In the genomic region with DNA sequence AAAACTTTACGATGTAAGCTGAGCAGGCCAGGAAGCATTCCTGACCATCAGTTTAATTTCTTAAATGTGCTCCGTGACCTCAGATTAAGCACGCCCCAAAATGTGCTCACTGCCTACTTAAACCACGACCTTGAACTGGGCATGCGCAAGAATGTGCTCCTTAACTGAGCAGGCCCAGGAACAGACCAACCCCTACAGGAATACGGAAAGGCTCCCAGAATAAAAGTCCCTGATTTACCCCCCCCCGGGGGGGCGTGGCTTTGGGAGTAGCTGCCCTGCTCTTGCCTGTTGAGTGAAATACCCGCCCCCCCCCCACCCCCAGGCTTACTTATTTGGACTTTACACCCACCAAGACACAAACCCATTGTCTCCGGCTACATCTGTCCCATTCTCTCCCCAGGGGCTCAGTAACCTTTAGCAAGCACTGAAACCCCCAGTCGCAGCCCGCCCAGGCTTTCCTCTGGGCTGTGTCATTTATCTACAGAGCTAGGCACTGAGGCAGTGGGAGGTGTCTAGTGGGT, we compare ENCODE assay signal across 8 mouse cellular contexts. TPM values are rescaled to one million over a fixed set of nuclear protein-coding genes. Genes with fewer than 3 reads are reported as not detected.
DNase-seq lines count a peak whose midpoint lies in the region; ATAC-seq lines count a peak whose summit lies in the region.

No protein-coding gene starts in this region.

- no peak overlapping the region for H3K27ac ChIP-seq in hindbrain, embryonic 11.5 days (ENCODE audit: low read depth, low read length)
- no peak overlapping the region for H3K27ac ChIP-seq in hindbrain, embryonic 16.5 days (ENCODE audit: low read depth, low read length)
- H3K27ac ChIP-seq in kidney, embryonic 14.5 days (ENCODE audit: low read depth, low read length): no peak overlapping the region
- no peak overlapping the region for H3K27ac ChIP-seq in neural tube, embryonic 11.5 days (ENCODE audit: low read depth, low read length)

- H3K4me1 ChIP-seq in hindbrain, embryonic 11.5 days (replicated peaks; ENCODE audit: control insufficient read depth, insufficient read depth, low read length): no peaks in the 10 kb centered on the region
- H3K4me1 ChIP-seq in hindbrain, embryonic 16.5 days (ENCODE audit: control insufficient read depth, insufficient read depth, low read depth, low read length): no peaks in the 10 kb centered on the region; the same call in 1 of the 2 replicates
- peaks cover 12% of the 10 kb centered on the region; the same call in 1 of the 2 replicates for H3K4me1 ChIP-seq in kidney, embryonic 14.5 days (ENCODE audit: control insufficient read depth, insufficient read depth, low read length)
- no peaks in the 10 kb centered on the region; the same call in 1 of the 2 replicates for H3K4me1 ChIP-seq in neural tube, embryonic 11.5 days (ENCODE audit: control insufficient read depth, insufficient read depth, low read length)

- ATAC-seq in hindbrain, embryonic 11.5 days (ENCODE audit: low FRiP score): no peak
- ATAC-seq in hindbrain, embryonic 16.5 days: no peak
- peak; percentile 24; the same call in 1 of the 2 replicates for ATAC-seq in common myeloid progenitor, adult 5-6 weeks (replicated peaks; ENCODE audit: low read depth, poor library complexity, severe bottlenecking)
- ATAC-seq in kidney, embryonic 14.5 days (ENCODE audit: low FRiP score, low TSS enrichment): peak; percentile 61; the same call in 1 of the 2 replicates
- ATAC-seq in neural tube, embryonic 11.5 days (ENCODE audit: insufficient read depth, low FRiP score, low TSS enrichment): peak; percentile 13; the same call in 1 of the 2 replicates
- no peak for ATAC-seq in activated CD4-positive, CD25-positive, alpha-beta regulatory T cell, adult 4 months

- no peaks in the 10 kb centered on the region for H3K36me3 ChIP-seq in hindbrain, embryonic 11.5 days (ENCODE audit: control insufficient read depth, insufficient read depth, low read length)
- H3K36me3 ChIP-seq in hindbrain, embryonic 16.5 days (ENCODE audit: control insufficient read depth, insufficient read depth, low read length): no peaks in the 10 kb centered on the region
- H3K36me3 ChIP-seq in kidney, embryonic 14.5 days (ENCODE audit: control insufficient read depth, insufficient read depth, low read length): no peaks in the 10 kb centered on the region
- no peaks in the 10 kb centered on the region for H3K36me3 ChIP-seq in neural tube, embryonic 11.5 days (ENCODE audit: control insufficient read depth, insufficient read depth, low read length)

- no peak overlapping the region for H3K4me2 ChIP-seq in hindbrain, embryonic 11.5 days (replicated peaks; ENCODE audit: low read depth, low read length)
- no peak overlapping the region for H3K4me2 ChIP-seq in hindbrain, embryonic 16.5 days (ENCODE audit: low read length)
- H3K4me2 ChIP-seq in kidney, embryonic 14.5 days (replicated peaks; ENCODE audit: low read depth, low read length): peak overlapping the region; percentile 15; the same call in 1 of the 2 replicates
- no peak overlapping the region for H3K4me2 ChIP-seq in neural tube, embryonic 11.5 days (ENCODE audit: low read depth)

- H3K27me3 ChIP-seq in hindbrain, embryonic 11.5 days (ENCODE audit: control insufficient read depth, insufficient read depth, low read length): no peaks in the 10 kb centered on the region
- no peaks in the 10 kb centered on the region for H3K27me3 ChIP-seq in hindbrain, embryonic 16.5 days (replicated peaks; ENCODE audit: control insufficient read depth, insufficient read depth, low read length)
- H3K27me3 ChIP-seq in kidney, embryonic 14.5 days (ENCODE audit: control insufficient read depth, insufficient read depth, low read length): no peaks in the 10 kb centered on the region
- no peaks in the 10 kb centered on the region for H3K27me3 ChIP-seq in neural tube, embryonic 11.5 days (ENCODE audit: control insufficient read depth, insufficient read depth, low read length)

- H3K4me3 ChIP-seq in hindbrain, embryonic 11.5 days (ENCODE audit: low read depth, low read length): no peak overlapping the region
- H3K4me3 ChIP-seq in hindbrain, embryonic 16.5 days (ENCODE audit: low read length): no peak overlapping the region
- no peak overlapping the region for H3K4me3 ChIP-seq in kidney, embryonic 14.5 days (ENCODE audit: low read length)
- H3K4me3 ChIP-seq in neural tube, embryonic 11.5 days (ENCODE audit: low read depth, low read length): no peak overlapping the region

- no peaks in the 10 kb centered on the region for H3K9me3 ChIP-seq in hindbrain, embryonic 11.5 days (ENCODE audit: control insufficient read depth, low read length)
- H3K9me3 ChIP-seq in hindbrain, embryonic 16.5 days (ENCODE audit: control insufficient read depth, low read length): no peaks in the 10 kb centered on the region
- H3K9me3 ChIP-seq in kidney, embryonic 14.5 days (ENCODE audit: control insufficient read depth, low read length): no peaks in the 10 kb centered on the region
- H3K9me3 ChIP-seq in neural tube, embryonic 11.5 days (ENCODE audit: control insufficient read depth, low read length): no peaks in the 10 kb centered on the region

- DNase-seq in hindbrain, embryonic 11.5 days (ENCODE audit: low spot score): peak; percentile 58
- peak; percentile 47 for DNase-seq in neural tube, embryonic 11.5 days (ENCODE audit: low spot score)
- no peak for DNase-seq in cerebellum, adult 11-12 months
- no peak for DNase-seq in thymus, postnatal 4 days

- no peak overlapping the region for H3K9ac ChIP-seq in hindbrain, embryonic 11.5 days (ENCODE audit: low read depth, low read length)
- no peak overlapping the region for H3K9ac ChIP-seq in hindbrain, embryonic 16.5 days (ENCODE audit: low read depth, low read length)
- H3K9ac ChIP-seq in kidney, embryonic 14.5 days (ENCODE audit: low read depth, low read length): no peak overlapping the region
- no peak overlapping the region for H3K9ac ChIP-seq in neural tube, embryonic 11.5 days (ENCODE audit: low read length)

- WGBS in hindbrain, embryonic 11.5 days: 23% methylated on average over 12 of the region's 12 CpGs
- 27% methylated on average over 12 of the region's 12 CpGs for WGBS in hindbrain, embryonic 16.5 days
- WGBS in kidney, embryonic 14.5 days: 24% methylated on average over 12 of the region's 12 CpGs
- WGBS in neural tube, embryonic 11.5 days: 22% methylated on average over 12 of the region's 12 CpGs

RNA-seq across cellular contexts. Expression of a gene that starts 48.9 kb away (rescaled TPM):
- 0.84 and 1.2 TPM in 2 replicates for polyA plus RNA-seq in hindbrain, embryonic 11.5 days (2014; fragmentation: Nextera tagmentation; extraction: Ambion mirVana)
- polyA plus RNA-seq in hindbrain, embryonic 16.5 days (2015; fragmentation: Nextera tagmentation; extraction: Ambion mirVana): 8.3 and 12.4 TPM in 2 replicates
- not detected in 2 replicates for total RNA-seq in common myeloid progenitor, adult 5-6 weeks (2017)
- 0.11 and 0.24 TPM in 2 replicates for polyA plus RNA-seq in kidney, embryonic 14.5 days (2014; fragmentation: Nextera tagmentation; extraction: Ambion mirVana)
- 0.86 and 1.3 TPM in 2 replicates for polyA plus RNA-seq in neural tube, embryonic 11.5 days (2014; fragmentation: Nextera tagmentation; extraction: Ambion mirVana)
- polyA plus RNA-seq in activated CD4-positive, CD25-positive, alpha-beta regulatory T cell, adult 4 months (2017; shearing (Covaris generic)): under 1 TPM in 1 of 2 experiments, not detected in 1; 0.13 TPM

RNA-seq across cellular contexts. Expression of a gene that starts 49.8 kb away (rescaled TPM):
- 0.51 and 0.52 TPM in 2 replicates for polyA plus RNA-seq in hindbrain, embryonic 11.5 days (2014; fragmentation: Nextera tagmentation; extraction: Ambion mirVana)
- 0.47 and 0.51 TPM in 2 replicates for polyA plus RNA-seq in hindbrain, embryonic 16.5 days (2015; fragmentation: Nextera tagmentation; extraction: Ambion mirVana)
- 10.1 and 12.4 TPM in 2 replicates for total RNA-seq in common myeloid progenitor, adult 5-6 weeks (2017)
- polyA plus RNA-seq in kidney, embryonic 14.5 days (2014; fragmentation: Nextera tagmentation; extraction: Ambion mirVana): 0.66 and 0.93 TPM in 2 replicates
- 0.38 and 0.68 TPM in 2 replicates for polyA plus RNA-seq in neural tube, embryonic 11.5 days (2014; fragmentation: Nextera tagmentation; extraction: Ambion mirVana)
- 100 to 1,000 TPM in 1 of 2 experiments, 10 to 100 TPM in 1; 88.1 to 107 TPM for polyA plus RNA-seq in activated CD4-positive, CD25-positive, alpha-beta regulatory T cell, adult 4 months (2017; shearing (Covaris generic))

Comparison
In these comparisons a context has a peak if more than half of its experiments do, and no peak if none do; other contexts are left out.
1. ATAC-seq: peak in common myeloid progenitor, adult 5-6 weeks (single experiment), kidney, embryonic 14.5 days (single experiment) and neural tube, embryonic 11.5 days (single experiment); none in hindbrain, embryonic 11.5 days (single experiment), hindbrain, embryonic 16.5 days (single experiment) and activated CD4-positive, CD25-positive, alpha-beta regulatory T cell, adult 4 months (single experiment).
2. DNase-seq: peak in hindbrain, embryonic 11.5 days (single experiment) and neural tube, embryonic 11.5 days (single experiment); none in cerebellum, adult 11-12 months (single experiment) and thymus, postnatal 4 days (single experiment).
3. RNA of a gene that starts 49.8 kb away (polyA plus RNA-seq): 88.1 to 107 TPM in activated CD4-positive, CD25-positive, alpha-beta regulatory T cell, adult 4 months; 0.66 to 0.93 TPM in kidney, embryonic 14.5 days, 0.47 to 0.51 TPM in hindbrain, embryonic 16.5 days, 0.51 to 0.52 TPM in hindbrain, embryonic 11.5 days and 0.38 to 0.68 TPM in neural tube, embryonic 11.5 days; every median in the first group is over 10 times any median in the second.